Mouse (Mus musculus): Measurements from ENCODE around the gene Gm45021. TPM values are rescaled to one million over a fixed set of nuclear protein-coding genes. Genes with fewer than 3 reads are reported as not detected.

The Gm45021 gene
- polyA plus RNA-seq, 1 experiment from 2014 or later = not detected

- H3K9me3 ChIP-seq (ENCODE audit: control insufficient read depth, low read length) = no peaks in the 10 kb centered on the region
- peaks cover 5% of the 10 kb centered on the region for H3K4me1 ChIP-seq (replicated peaks; ENCODE audit: control insufficient read depth, insufficient read depth, low read length)
- no peaks in the 10 kb centered on the region for H3K36me3 ChIP-seq (ENCODE audit: control insufficient read depth, insufficient read depth)
- H3K9ac ChIP-seq (replicated peaks; ENCODE audit: low read depth, low read length) = no peak overlapping the region
- ATAC-seq = no peak
- no peak overlapping the region for H3K4me2 ChIP-seq (ENCODE audit: low read length)
- H3K27me3 ChIP-seq (replicated peaks; ENCODE audit: control insufficient read depth, insufficient read depth, low read length) = no peaks in the 10 kb centered on the region
- H3K27ac ChIP-seq (ENCODE audit: low read length) = no peak overlapping the region
- WGBS = 83% methylated on average over 8 of the region's 8 CpGs
- H3K4me3 ChIP-seq (replicated peaks; ENCODE audit: low read length) = no peak overlapping the region
These were observed 20.2 kb upstream of the Gm45021 start for GRCm38 (mm10) chr6:48569065-48569807.

- no peak overlapping the region for H3K4me2 ChIP-seq (ENCODE audit: low read length)
- no peak overlapping the region for H3K27ac ChIP-seq (ENCODE audit: low read length)
- H3K27me3 ChIP-seq (replicated peaks; ENCODE audit: control insufficient read depth, insufficient read depth, low read length) = no peaks in the 10 kb centered on the region
- peaks cover 5% of the 10 kb centered on the region for H3K4me1 ChIP-seq (replicated peaks; ENCODE audit: control insufficient read depth, insufficient read depth, low read length)
- no peaks in the 10 kb centered on the region for H3K36me3 ChIP-seq (ENCODE audit: control insufficient read depth, insufficient read depth)
- H3K4me3 ChIP-seq (replicated peaks; ENCODE audit: low read length) = no peak overlapping the region
- H3K9ac ChIP-seq (replicated peaks; ENCODE audit: low read depth, low read length) = no peak overlapping the region
- WGBS = 95% methylated on average over 5 of the region's 5 CpGs
- H3K9me3 ChIP-seq (ENCODE audit: control insufficient read depth, low read length) = no peaks in the 10 kb centered on the region
- ATAC-seq = no peak
These were observed 17.4 kb upstream of the Gm45021 start for GRCm38 (mm10) chr6:48572014-48572413.

- WGBS = 33% methylated on average over 6 of the region's 6 CpGs
- Histone ChIP-seq H3K4me1 (replicated peaks; ENCODE audit: control insufficient read depth, insufficient read depth, low read length) (peaks cover 5% of the 10 kb centered on the region), H3K4me2 (ENCODE audit: low read length) (no peak within 1 kb of the TSS), H3K9me3 (ENCODE audit: control insufficient read depth, low read length) (no peaks in the 10 kb centered on the region), H3K4me3 (replicated peaks; ENCODE audit: low read length) (no peak within 1 kb of the TSS), H3K9ac (replicated peaks; ENCODE audit: low read depth, low read length) (no peak within 1 kb of the TSS), H3K27ac (ENCODE audit: low read length) (no peak within 1 kb of the TSS), H3K36me3 (ENCODE audit: control insufficient read depth, insufficient read depth) (no peaks in the 10 kb centered on the region), H3K27me3 (replicated peaks; ENCODE audit: control insufficient read depth, insufficient read depth, low read length) (no peaks in the 10 kb centered on the region)
- ATAC-seq = no peak
These were observed 16.8 kb upstream of the Gm45021 start, which contains the start of gene Rarres2 for GRCm38 (mm10) chr6:48572572-48573061. TSS of gene Rarres2 (minus strand) at chr6:48572789.

GRCm38 (mm10) chr6:48573280-48573679, 16.1 kb upstream of the Gm45021 start:
- no peaks in the 10 kb centered on the region for H3K9me3 ChIP-seq (ENCODE audit: control insufficient read depth, low read length)
- WGBS = 82% methylated on average over 10 of the region's 10 CpGs

GRCm38 (mm10) chr6:48573981-48574380, 15.4 kb upstream of the Gm45021 start:
- H3K27me3 ChIP-seq (replicated peaks; ENCODE audit: control insufficient read depth, insufficient read depth, low read length) = no peaks in the 10 kb centered on the region
- no peaks in the 10 kb centered on the region for H3K4me1 ChIP-seq (replicated peaks; ENCODE audit: control insufficient read depth, insufficient read depth, low read length)
- H3K4me3 ChIP-seq (replicated peaks; ENCODE audit: low read length) = no peak overlapping the region
- WGBS = 82% methylated on average over 3 of the region's 3 CpGs
- no peaks in the 10 kb centered on the region for H3K9me3 ChIP-seq (ENCODE audit: control insufficient read depth, low read length)
- H3K36me3 ChIP-seq (ENCODE audit: control insufficient read depth, insufficient read depth) = no peaks in the 10 kb centered on the region
- no peak overlapping the region for H3K9ac ChIP-seq (replicated peaks; ENCODE audit: low read depth, low read length)
- no peak for ATAC-seq
- no peak overlapping the region for H3K4me2 ChIP-seq (ENCODE audit: low read length)
- no peak overlapping the region for H3K27ac ChIP-seq (ENCODE audit: low read length)

More at GRCm38 (mm10) chr6:48573280-48573679, 16.1 kb upstream of the Gm45021 start:
- Histone ChIP-seq H3K9ac (replicated peaks; ENCODE audit: low read depth, low read length) (no peak overlapping the region), H3K36me3 (ENCODE audit: control insufficient read depth, insufficient read depth) (no peaks in the 10 kb centered on the region), H3K4me1 (replicated peaks; ENCODE audit: control insufficient read depth, insufficient read depth, low read length) (no peaks in the 10 kb centered on the region), H3K27me3 (replicated peaks; ENCODE audit: control insufficient read depth, insufficient read depth, low read length) (no peaks in the 10 kb centered on the region), H3K4me3 (replicated peaks; ENCODE audit: low read length) (no peak overlapping the region), H3K4me2 (ENCODE audit: low read length) (no peak overlapping the region), H3K27ac (ENCODE audit: low read length) (no peak overlapping the region)
- no peak for ATAC-seq

DNA sequence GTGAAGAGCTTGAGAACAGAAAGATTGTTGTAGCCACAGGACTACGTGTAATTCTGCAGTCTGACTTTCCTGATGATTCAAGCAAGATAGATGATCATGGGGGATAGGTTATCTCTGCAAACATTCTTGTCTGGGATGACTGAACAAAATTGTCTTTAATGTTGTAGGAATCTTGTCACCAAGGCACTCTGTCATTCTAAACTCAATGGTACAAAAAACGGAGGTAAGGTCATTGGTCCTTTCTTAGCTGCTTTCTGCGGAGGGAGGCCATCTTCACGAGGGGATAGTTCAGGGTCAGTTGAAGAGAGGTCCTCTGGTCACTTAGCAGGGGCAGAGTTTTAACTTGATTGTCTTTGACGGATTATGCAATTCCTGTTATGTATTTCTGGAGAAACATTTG, 10.7 kb upstream of the Gm45021 start:
- Histone ChIP-seq H3K36me3 (ENCODE audit: control insufficient read depth, insufficient read depth) (no peaks in the 10 kb centered on the region), H3K9ac (replicated peaks; ENCODE audit: low read depth, low read length) (no peak overlapping the region), H3K27ac (ENCODE audit: low read length) (no peak overlapping the region), H3K9me3 (ENCODE audit: control insufficient read depth, low read length) (no peaks in the 10 kb centered on the region), H3K27me3 (replicated peaks; ENCODE audit: control insufficient read depth, insufficient read depth, low read length) (no peaks in the 10 kb centered on the region), H3K4me1 (replicated peaks; ENCODE audit: control insufficient read depth, insufficient read depth, low read length) (no peaks in the 10 kb centered on the region), H3K4me2 (ENCODE audit: low read length) (no peak overlapping the region), H3K4me3 (replicated peaks; ENCODE audit: low read length) (no peak overlapping the region)
- ATAC-seq = no peak
- WGBS = 77% methylated on average over 5 of the region's 5 CpGs

GRCm38 (mm10) chr6:48579215-48579648, 10.2 kb upstream of the Gm45021 start:
- Histone ChIP-seq H3K4me1 (replicated peaks; ENCODE audit: control insufficient read depth, insufficient read depth, low read length) (no peaks in the 10 kb centered on the region), H3K4me3 (replicated peaks; ENCODE audit: low read length) (no peak overlapping the region), H3K9me3 (ENCODE audit: control insufficient read depth, low read length) (no peaks in the 10 kb centered on the region), H3K36me3 (ENCODE audit: control insufficient read depth, insufficient read depth) (no peaks in the 10 kb centered on the region), H3K4me2 (ENCODE audit: low read length) (no peak overlapping the region), H3K27ac (ENCODE audit: low read length) (no peak overlapping the region), H3K9ac (replicated peaks; ENCODE audit: low read depth, low read length) (no peak overlapping the region), H3K27me3 (replicated peaks; ENCODE audit: control insufficient read depth, insufficient read depth, low read length) (no peaks in the 10 kb centered on the region)
- ATAC-seq = no peak
- WGBS = 42% methylated on average over 5 of the region's 5 CpGs

DNA sequence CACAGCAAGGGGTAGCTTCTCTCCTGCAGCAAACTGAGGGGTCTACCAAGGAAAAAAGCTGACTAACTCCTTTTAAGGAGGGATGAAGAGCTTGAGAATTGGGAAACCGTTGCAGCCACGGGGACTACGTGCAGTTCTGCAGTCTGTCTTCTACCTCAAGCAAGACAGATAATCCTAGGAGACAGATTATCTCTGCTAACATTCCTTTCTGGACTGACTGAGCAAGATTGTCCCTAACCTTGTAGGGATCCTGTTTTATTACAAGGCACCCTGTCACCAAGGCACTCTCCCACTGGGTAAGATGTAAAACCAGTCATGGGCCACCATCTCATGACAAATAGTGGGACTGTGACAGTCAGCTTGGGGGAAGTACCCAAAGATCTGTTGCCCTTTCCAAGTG, 8.2 kb upstream of the Gm45021 start:
- 41% methylated on average over 3 of the region's 3 CpGs for WGBS
- H3K27ac ChIP-seq (ENCODE audit: low read length) = no peak overlapping the region
- ATAC-seq = no peak

DNA sequence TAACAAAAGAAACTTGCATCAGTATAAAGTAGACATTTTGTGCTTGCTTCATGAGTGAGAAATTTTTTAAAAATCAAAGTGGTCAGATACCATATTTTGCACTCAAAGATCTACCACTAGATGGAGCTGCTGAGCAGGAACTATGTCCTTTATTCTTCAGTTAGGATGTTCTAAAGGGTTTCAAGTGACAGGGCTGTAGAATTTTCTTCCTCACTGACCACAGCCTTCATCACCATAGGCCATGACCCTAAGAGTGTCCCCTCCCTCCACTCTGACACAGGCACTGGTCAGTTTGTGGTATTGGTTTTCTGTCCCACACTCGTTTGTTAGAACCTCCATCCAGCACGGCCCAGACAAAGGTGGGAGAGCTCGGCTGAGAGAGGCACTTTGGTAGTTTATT, 7.4 kb upstream of the Gm45021 start:
- ATAC-seq = peak; percentile 43; the same call in 1 of the 2 replicates
- H3K27me3 ChIP-seq (replicated peaks; ENCODE audit: control insufficient read depth, insufficient read depth, low read length) = no peaks in the 10 kb centered on the region

More for the DNA sequence above, 8.2 kb upstream of the Gm45021 start:
- Histone ChIP-seq H3K4me1 (replicated peaks; ENCODE audit: control insufficient read depth, insufficient read depth, low read length) (no peaks in the 10 kb centered on the region), H3K27me3 (replicated peaks; ENCODE audit: control insufficient read depth, insufficient read depth, low read length) (no peaks in the 10 kb centered on the region), H3K36me3 (ENCODE audit: control insufficient read depth, insufficient read depth) (no peaks in the 10 kb centered on the region), H3K4me3 (replicated peaks; ENCODE audit: low read length) (no peak overlapping the region), H3K4me2 (ENCODE audit: low read length) (no peak overlapping the region), H3K9me3 (ENCODE audit: control insufficient read depth, low read length) (no peaks in the 10 kb centered on the region), H3K9ac (replicated peaks; ENCODE audit: low read depth, low read length) (no peak overlapping the region)

More for the DNA sequence above, 7.4 kb upstream of the Gm45021 start:
- WGBS = 66% methylated on average over 3 of the region's 3 CpGs
- Histone ChIP-seq H3K9me3 (ENCODE audit: control insufficient read depth, low read length) (no peaks in the 10 kb centered on the region), H3K4me1 (replicated peaks; ENCODE audit: control insufficient read depth, insufficient read depth, low read length) (no peaks in the 10 kb centered on the region), H3K36me3 (ENCODE audit: control insufficient read depth, insufficient read depth) (no peaks in the 10 kb centered on the region), H3K9ac (replicated peaks; ENCODE audit: low read depth, low read length) (no peak overlapping the region), H3K27ac (ENCODE audit: low read length) (no peak overlapping the region), H3K4me2 (ENCODE audit: low read length) (no peak overlapping the region), H3K4me3 (replicated peaks; ENCODE audit: low read length) (no peak overlapping the region)

Data from forebrain, embryonic 16.5 days (tissue).